Mouse (Mus musculus) telencephalon, adult 2 months (tissue): ENCODE measurements around the gene Zmynd10.

Experiments used
- DNase-seq: peaks from one replicate; pipeline ENCODE4 v3.0.0-alpha.2; 2011; ENCODE audit warnings: low read depth, low spot score

Gene Zmynd10

DNA sequence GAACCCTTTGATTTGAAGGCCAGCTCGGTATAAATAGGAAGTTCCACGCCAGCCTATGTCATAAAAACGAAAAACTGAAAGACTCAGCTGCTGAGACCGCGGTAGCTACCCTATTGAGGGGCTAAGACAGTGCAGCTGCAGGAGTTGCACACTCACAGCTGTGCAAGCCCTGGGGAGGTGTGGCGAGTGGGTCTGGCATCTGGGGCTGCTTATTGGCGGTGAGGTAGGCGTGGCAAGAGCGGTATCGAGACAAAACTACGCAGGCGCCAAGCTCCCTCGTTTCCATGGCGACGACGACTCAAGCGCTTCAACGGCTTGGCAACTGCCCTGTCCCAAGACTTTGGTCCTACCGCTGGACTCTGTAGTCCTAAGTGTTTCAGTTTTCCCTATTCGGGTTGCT lies at the start of gene Zmynd10:
Gene Zmynd10, plus strand, starts transcription at position 273 of the 400 bp plus-strand sequence.
- peak; percentile 82 for DNase-seq

DNA sequence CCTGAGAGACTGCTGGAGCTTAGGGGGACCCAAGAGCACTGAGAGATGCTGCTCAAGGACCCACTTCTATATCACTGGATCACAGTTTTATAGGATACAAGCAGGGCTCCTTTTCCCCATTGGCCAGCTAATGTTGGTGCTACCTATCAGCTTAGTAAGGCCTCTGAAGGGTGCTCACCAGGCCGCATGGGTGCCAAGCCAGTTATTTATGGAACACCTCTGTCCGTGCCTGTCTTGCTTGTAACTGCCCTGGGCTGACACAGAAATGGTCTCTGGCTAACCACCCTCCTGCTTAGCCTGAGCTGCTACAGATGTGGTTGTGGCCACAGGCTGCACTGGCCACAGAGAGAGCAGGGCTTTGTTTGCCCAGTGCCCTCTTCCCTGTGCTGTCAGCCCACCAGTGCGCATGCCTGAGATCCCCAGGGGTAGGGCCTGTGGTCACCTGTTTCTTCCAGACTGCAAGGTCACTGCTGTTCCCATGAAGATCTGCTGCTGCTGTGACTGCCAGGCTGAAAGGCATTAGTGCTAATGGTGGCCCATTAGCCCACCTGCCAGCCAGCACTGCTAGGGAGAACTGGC lies 46.3 kb upstream of the Zmynd10 start:
- no peak for DNase-seq

- no peak for DNase-seq
Measured at GRCm38 (mm10) chr9:107502131-107502846, 44.8 kb upstream of the Zmynd10 start.

DNA sequence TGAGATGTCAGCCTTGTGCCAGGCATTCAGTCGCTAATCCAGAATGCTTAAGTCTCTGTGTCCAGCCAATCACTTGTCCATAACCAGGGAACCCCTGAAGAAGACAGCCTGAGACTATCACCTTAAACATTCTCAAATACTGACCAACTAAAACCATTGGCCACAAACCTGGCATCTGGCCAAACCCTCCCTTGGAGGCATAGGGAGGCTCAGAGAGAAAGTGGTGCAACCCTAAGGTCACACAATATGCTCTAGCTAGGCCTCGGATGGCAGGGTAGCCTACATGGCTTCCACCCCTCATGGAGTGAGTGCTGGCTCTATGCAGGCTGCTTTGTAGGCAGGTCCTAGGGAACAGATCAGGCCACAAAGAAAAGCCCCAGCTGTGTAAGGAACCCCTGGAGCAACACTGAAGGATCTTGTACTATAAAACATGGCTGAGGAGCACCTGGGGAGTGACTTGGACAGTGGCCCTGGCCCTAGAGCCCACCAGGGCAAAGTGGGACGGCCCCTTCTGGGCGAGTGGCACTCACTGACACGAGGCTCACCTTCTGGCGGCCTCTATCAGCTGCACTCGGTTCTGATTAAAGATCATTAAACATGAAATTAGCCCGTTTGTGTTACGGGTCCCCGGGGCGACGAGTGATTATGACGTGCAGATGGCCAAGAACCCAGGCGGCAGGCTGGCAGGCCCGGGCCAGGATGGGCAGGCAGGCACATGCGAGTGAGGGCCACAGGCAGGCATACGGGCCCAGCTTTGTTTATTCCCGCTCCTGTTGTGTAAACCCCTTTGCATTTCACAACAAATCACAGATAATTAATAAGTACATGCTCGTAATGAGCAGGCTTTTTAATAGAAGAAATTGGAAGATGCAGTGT lies 42.2 kb upstream of the Zmynd10 start:
- DNase-seq, result no peak

DNA sequence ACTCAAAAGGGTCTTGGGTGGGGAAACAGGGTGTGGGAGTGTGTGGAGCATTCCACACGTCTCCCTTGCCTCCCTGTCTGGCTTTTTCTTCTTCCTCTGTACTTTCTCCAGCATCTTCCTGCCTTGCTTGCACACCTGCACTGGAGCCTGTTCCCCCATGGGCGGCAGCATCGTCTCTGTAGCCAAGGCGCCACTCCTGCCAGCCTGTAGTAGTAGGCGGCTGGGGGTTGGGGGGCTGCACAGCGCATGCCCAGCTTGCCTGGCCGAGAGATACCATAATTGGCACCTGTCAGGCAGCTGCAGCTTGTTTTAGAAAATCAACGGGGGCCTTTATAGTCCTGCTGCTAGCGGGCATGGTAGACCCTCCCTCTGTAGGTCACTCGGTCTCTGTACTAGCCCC lies 38.8 kb upstream of the Zmynd10 start:
- DNase-seq, result peak; percentile 53

- no peak for DNase-seq
Measured at GRCm38 (mm10) chr9:107510384-107511100, 36.6 kb upstream of the Zmynd10 start.

DNA sequence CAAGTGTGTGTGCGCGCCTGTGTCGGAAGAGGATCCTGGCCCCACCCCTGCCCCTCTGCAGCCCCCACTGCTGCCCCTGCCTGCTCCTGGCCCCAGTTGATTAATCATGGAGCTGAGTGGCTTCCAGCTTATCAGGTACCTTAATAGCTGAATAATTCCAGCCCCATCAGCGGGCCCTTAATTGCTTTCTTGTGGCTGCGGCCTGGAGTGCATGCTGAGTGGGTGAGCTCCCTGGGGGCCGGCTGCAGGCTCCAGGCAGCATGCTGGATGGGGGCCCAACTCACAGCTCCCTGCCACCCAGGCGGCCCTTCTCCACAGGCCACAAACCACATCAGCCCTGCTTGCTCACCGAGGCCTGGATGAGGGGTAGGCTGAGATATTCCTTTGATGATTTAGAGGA lies 35.7 kb upstream of the Zmynd10 start:
- DNase-seq, result no peak

GRCm38 (mm10) chr9:107512326-107512725 lies 34.8 kb upstream of the Zmynd10 start:
- DNase-seq, result no peak

- peak; percentile 39 for DNase-seq
Measured at GRCm38 (mm10) chr9:107514303-107514955, 32.7 kb upstream of the Zmynd10 start.

DNA sequence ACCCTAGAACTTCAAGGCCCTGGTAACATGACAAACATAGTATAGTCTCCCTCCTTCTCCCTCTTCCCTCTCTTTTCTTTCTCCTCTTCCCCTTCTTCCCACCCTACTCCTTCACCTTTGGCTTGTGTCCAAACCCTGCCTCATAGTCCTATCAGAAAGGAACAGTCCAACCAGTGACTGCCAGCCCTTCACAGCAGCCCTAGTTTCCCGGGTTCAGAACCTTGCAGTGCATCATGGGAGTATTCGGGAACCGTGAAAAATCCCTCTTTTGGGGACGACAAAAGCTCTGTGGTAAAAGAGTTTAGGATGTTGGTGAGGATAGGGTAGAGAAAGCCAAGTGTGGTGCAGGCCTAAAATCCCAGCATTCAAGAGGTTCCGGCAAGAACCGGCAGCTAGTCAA lies 26.8 kb upstream of the Zmynd10 start:
- no peak for DNase-seq

GRCm38 (mm10) chr9:107521190-107521589 lies 25.9 kb upstream of the Zmynd10 start:
- no peak for DNase-seq

- DNase-seq, result no peak
Measured at GRCm38 (mm10) chr9:107521711-107522399, 25.2 kb upstream of the Zmynd10 start.

- DNase-seq, result no peak
Measured at GRCm38 (mm10) chr9:107522400-107522711, 24.7 kb upstream of the Zmynd10 start.

- no peak for DNase-seq
Measured at GRCm38 (mm10) chr9:107526198-107527026, 20.7 kb upstream of the Zmynd10 start.

GRCm38 (mm10) chr9:107533791-107534407 lies 13.2 kb upstream of the Zmynd10 start, which contains the start of gene Tmem115:
TSS of gene Tmem115 (plus strand) at chr9:107533945.
- DNase-seq, result peak; percentile 99

DNA sequence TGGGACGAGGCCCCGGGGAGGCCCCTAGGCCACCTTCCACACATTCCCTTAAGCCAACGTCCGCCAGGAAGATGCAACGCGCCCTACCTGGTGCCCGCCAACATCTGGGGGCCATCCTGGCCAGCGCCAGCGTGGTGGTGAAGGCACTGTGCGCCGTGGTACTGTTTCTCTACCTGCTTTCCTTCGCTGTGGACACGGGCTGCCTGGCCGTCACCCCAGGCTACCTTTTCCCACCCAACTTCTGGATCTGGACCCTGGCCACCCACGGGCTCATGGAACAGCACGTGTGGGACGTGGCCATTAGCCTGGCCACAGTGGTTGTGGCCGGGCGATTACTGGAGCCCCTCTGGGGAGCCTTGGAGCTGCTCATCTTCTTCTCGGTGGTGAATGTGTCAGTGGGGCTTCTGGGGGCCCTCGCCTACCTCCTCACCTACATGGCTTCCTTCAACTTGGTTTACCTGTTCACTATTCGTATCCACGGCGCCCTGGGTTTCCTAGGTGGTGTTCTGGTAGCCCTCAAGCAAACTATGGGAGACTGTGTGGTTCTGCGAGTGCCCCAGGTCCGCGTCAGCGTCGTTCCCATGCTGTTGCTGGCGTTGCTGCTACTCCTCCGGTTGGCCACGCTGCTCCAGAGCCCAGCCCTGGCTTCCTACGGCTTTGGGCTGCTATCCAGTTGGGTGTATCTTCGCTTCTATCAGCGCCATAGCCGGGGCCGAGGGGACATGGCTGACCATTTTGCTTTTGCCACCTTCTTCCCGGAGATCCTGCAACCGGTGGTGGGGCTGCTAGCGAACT lies 12.5 kb upstream of the Zmynd10 start:
- no peak for DNase-seq

- DNase-seq, result no peak
Measured at GRCm38 (mm10) chr9:107538231-107538630, 8.9 kb upstream of the Zmynd10 start.

- no peak for DNase-seq
Measured at GRCm38 (mm10) chr9:107538711-107539110, 8.4 kb upstream of the Zmynd10 start.

DNA sequence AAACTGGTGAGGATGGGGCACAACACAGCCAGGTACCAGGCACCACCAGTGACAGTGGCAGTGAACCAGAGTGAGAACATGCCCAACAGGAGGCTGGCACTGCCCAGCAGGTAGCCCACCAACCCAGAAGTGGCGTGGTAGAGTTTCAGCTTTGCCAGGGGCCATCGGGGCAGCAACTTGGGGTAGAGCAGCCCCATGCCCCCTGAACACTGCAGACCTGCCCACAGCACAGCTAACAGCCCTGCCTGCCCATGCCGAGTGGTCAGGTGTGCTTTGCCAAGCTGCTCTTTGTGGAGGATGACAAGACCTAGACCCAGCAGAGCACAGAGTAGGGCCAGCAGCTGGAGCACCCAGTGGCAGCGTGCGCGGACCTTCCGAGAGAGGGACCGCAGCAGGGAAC lies 7.2 kb upstream of the Zmynd10 start:
- DNase-seq, result no peak
